Mouse (Mus musculus): ENCODE measurements around the gene Hoxb8. TPM values are rescaled to one million over a fixed set of nuclear protein-coding genes. Genes with fewer than 3 reads are reported as not detected.

Hoxb8 gene
- polyA plus RNA-seq, 1 experiment from 2014 or later: not detected

DNA sequence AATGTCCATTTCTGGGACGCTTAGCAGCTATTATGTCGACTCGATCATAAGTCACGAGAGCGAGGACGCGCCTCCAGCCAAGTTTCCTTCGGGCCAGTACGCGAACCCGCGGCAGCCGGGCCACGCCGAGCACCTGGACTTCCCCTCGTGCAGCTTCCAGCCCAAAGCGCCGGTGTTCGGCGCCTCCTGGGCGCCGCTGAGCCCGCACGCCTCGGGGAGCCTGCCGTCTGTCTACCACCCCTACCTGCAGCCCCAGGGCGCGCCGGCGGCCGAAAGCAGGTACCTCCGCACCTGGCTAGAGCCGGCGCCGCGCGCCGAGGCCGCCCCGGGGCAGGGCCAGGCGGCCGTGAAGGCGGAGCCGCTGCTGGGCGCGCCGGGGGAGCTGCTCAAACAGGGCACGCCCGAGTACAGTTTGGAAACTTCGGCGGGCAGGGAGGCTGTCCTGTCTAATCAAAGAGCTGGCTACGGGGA is 10.1 kb upstream of the Hoxb8 start:
- Histone ChIP-seq H3K4me3 (no peak overlapping the region), H3K27ac (no peak overlapping the region), H3K27me3 (replicated peaks) (peaks cover 98% of the 10 kb centered on the region), H3K4me1 (peaks cover 4% of the 10 kb centered on the region; the same call in 1 of the 2 replicates), H3K9ac (no peak overlapping the region), H3K4me2 (no peak overlapping the region; the same call in 1 of the 2 replicates), H3K36me3 (replicated peaks) (no peaks in the 10 kb centered on the region), H3K9me3 (no peaks in the 10 kb centered on the region)
- WGBS: under 1% methylated on average over 52 of the region's 52 CpGs
- no peak for ATAC-seq (replicated peaks)

DNA sequence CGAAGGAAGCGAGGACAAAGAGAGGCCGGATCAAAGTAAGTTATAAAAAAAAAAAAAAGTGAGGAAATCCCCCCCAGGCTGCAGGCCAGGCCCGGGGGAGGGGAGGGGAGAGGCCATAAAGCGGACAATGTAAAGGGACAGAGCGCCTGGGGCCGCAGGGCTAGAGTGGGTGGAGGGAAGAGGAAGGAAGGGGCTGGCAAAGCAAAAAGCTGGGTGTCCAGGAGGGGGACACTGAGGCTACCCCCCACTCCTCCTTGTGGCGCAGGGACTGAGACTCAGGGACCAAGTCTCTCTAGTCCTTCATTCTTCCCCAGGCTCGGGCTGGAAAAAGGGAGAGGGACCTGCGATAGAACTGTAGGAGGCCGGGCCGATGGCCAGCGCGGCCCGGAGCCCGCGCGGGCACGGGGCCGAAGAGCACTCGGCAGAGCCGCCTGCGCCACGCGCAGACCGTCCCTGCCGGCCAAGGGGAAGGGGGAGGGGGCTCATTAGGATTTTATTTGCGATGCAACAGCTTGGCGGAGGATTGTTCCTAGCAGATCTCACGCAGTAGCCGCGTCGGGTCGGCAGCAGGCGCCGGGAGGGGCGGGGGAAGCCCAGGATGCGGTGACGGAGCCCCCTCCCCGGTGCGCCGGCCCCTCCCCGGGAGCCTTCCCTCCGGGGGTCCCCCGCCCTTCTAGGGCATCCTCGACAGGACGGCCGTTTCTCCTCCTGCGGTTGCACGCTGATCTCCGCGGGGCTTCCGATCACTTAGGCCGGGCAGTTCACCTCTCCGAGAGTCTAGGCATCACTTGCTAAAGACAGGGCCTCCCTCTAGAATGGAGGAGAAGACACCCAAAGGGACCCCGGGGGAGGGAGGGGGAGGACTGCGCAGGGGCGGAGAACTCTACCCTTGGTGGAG is 9.4 kb upstream of the Hoxb8 start:
- Histone ChIP-seq H3K4me3 (no peak overlapping the region), H3K27ac (no peak overlapping the region), H3K4me2 (peak overlapping the region; percentile 24), H3K9ac (no peak overlapping the region), H3K36me3 (replicated peaks) (no peaks in the 10 kb centered on the region), H3K27me3 (replicated peaks) (peaks cover 98% of the 10 kb centered on the region), H3K9me3 (no peaks in the 10 kb centered on the region), H3K4me1 (peaks cover 4% of the 10 kb centered on the region; the same call in 1 of the 2 replicates)
- ATAC-seq (replicated peaks): no peak
- under 1% methylated on average over 58 of the region's 58 CpGs for WGBS

DNA sequence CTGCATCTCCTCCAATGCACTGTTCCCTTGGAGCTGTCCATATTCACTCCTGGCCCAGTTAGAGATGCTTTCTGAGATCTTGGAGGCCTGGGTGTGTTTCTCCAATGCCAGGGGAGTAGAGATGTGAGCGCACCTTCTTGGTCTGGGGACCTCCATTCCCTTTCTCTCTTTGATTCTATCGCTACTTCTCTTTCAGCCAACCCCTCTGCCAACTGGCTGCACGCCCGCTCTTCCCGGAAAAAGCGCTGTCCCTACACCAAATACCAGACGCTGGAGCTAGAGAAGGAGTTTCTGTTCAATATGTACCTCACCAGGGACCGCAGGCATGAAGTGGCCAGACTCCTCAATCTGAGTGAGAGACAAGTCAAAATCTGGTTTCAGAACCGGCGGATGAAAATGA is 7.3 kb upstream of the Hoxb8 start:
- H3K36me3 ChIP-seq (replicated peaks): no peaks in the 10 kb centered on the region
- no peak overlapping the region for H3K4me3 ChIP-seq
- no peak for ATAC-seq (replicated peaks)
- no peaks in the 10 kb centered on the region for H3K9me3 ChIP-seq
- peaks cover 100% of the 10 kb centered on the region for H3K27me3 ChIP-seq (replicated peaks)
- no peak overlapping the region for H3K9ac ChIP-seq
- H3K27ac ChIP-seq: no peak overlapping the region
- H3K4me1 ChIP-seq: peaks cover 4% of the 10 kb centered on the region; the same call in 1 of the 2 replicates
- no peak overlapping the region for H3K4me2 ChIP-seq
- 5% methylated on average over 10 of the region's 10 CpGs for WGBS

DNA sequence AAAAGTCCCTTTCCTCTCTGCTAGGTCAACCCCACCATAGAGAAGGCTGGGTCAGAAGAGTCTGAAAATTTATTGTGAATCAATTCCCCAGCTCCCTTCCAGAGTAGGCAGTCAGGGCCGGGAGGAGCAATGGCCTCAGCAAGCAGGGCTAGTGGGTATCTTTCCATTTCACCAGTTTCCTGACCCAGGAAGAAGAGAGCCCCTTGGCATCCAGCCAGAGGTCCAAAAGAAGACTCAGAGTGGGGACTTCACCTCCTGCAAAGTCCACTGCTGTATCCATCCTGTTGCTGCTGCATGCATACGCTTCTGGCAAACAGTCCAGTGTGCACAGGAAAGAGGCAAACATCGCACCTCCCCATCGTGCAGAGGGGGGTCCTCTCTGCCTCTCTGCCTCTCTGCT is 5.8 kb upstream of the Hoxb8 start:
- Histone ChIP-seq H3K4me3 (no peak overlapping the region), H3K9ac (no peak overlapping the region), H3K4me1 (peaks cover 4% of the 10 kb centered on the region; the same call in 1 of the 2 replicates), H3K27ac (no peak overlapping the region), H3K9me3 (no peaks in the 10 kb centered on the region), H3K36me3 (replicated peaks) (no peaks in the 10 kb centered on the region), H3K4me2 (no peak overlapping the region), H3K27me3 (replicated peaks) (peaks cover 100% of the 10 kb centered on the region)
- WGBS: 5% methylated on average over 4 of the region's 4 CpGs
- ATAC-seq (replicated peaks): no peak

DNA sequence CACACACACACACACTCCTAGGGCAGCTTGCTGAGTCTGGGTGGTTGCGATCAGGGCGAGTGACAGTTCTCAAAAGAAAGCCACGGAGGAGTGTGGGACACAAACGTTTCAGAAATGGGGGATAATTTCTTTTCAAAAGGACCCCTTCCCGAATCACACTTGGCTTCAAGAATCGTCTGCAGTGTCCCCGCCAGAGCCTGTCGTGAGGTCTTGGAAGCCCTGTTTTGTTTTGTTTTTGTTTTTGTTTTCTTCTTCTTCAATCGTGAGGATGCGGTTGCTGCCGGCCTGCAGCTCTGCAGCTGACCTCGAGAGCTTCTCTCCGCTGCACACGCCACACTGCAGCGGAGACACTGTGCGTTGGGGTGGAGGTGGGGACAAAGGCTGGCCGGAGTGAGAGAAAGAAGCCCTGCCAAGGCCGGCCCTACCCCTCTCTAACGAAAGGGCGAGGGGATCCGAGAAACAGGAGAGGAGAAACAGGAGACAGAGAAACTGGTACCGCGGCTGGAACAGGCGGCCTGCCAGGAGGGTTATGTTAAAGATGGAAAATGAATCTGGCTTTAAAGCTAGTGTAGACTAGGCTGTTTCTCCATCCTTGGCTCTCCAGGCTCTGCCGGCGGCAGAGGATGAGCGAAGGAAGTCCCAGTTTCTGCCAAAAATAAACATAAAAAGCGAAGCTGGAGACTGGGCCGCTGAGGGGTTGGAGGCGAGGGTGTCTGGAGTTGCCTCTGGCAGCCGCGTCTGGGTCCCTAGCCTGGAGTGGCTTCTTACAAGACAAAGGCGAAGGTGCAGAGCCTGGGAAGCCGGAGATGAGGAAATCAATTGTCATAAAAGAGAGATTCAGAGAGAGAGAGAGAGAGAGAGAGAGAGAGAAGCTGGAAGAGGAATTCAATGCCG is 4.3 kb upstream of the Hoxb8 start:
- no peak overlapping the region for H3K27ac ChIP-seq
- no peak for ATAC-seq (replicated peaks)
- no peaks in the 10 kb centered on the region for H3K36me3 ChIP-seq (replicated peaks)
- peaks cover 98% of the 10 kb centered on the region for H3K27me3 ChIP-seq (replicated peaks)
- no peaks in the 10 kb centered on the region for H3K9me3 ChIP-seq
- peaks cover 1% of the 10 kb centered on the region; the same call in 1 of the 2 replicates for H3K4me1 ChIP-seq
- H3K4me3 ChIP-seq: no peak overlapping the region
- H3K9ac ChIP-seq: no peak overlapping the region
- no peak overlapping the region for H3K4me2 ChIP-seq
- 2% methylated on average over 35 of the region's 35 CpGs for WGBS

DNA sequence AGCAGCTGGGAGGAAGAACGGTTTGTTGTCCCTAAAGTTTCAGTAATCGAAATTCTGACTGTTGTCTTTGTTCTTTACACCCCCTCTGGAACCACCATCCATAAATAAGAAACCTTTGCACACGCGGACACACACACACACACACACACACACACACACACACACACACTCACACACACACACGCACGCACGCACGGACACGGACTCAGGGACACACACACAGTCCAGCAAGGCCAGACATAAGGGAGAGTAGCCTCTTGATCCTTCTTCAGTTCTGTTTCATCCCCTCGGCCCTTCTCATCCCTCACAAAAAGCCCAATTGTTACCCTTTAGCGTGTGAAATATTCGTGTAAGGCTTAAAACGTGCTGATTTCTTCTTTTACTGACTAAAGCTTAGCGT is 3.4 kb upstream of the Hoxb8 start:
- ATAC-seq (replicated peaks): no peak
- 22% methylated on average over 14 of the region's 14 CpGs for WGBS
- no peak overlapping the region for H3K4me2 ChIP-seq

DNA sequence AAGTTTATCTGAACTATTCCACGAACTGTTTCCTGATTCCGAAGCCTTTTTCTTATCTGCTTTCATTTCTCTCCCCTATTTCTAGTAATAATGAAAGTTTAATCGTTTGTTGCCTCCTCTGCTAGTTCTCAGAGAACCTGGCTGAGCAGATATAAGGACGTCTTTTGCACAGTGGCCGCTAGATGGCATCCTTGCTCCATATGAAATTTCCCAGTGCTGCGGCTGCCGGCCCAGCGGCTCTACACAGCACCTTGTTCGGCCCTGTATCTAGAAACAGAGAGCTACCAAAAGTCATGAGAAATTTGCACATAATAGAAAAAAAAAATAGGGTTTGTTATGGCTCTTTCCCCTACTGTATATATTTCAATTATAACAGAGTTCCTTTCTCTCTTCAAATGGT is 2.9 kb upstream of the Hoxb8 start:
- Histone ChIP-seq H3K27ac (no peak overlapping the region), H3K27me3 (replicated peaks) (peaks cover 96% of the 10 kb centered on the region), H3K36me3 (replicated peaks) (no peaks in the 10 kb centered on the region), H3K9ac (no peak overlapping the region), H3K4me2 (no peak overlapping the region), H3K9me3 (no peaks in the 10 kb centered on the region), H3K4me3 (no peak overlapping the region), H3K4me1 (no peaks in the 10 kb centered on the region)
- peak; percentile 62; the same call in 1 of the 2 replicates for ATAC-seq (replicated peaks)
- WGBS: under 1% methylated on average over 9 of the region's 9 CpGs

More for the DNA sequence above, 3.4 kb upstream of the Hoxb8 start:
- no peaks in the 10 kb centered on the region for H3K36me3 ChIP-seq (replicated peaks)
- H3K9me3 ChIP-seq: no peaks in the 10 kb centered on the region
- H3K4me1 ChIP-seq: no peaks in the 10 kb centered on the region
- H3K9ac ChIP-seq: no peak overlapping the region
- H3K4me3 ChIP-seq: no peak overlapping the region
- H3K27me3 ChIP-seq (replicated peaks): peaks cover 96% of the 10 kb centered on the region
- H3K27ac ChIP-seq: no peak overlapping the region

DNA sequence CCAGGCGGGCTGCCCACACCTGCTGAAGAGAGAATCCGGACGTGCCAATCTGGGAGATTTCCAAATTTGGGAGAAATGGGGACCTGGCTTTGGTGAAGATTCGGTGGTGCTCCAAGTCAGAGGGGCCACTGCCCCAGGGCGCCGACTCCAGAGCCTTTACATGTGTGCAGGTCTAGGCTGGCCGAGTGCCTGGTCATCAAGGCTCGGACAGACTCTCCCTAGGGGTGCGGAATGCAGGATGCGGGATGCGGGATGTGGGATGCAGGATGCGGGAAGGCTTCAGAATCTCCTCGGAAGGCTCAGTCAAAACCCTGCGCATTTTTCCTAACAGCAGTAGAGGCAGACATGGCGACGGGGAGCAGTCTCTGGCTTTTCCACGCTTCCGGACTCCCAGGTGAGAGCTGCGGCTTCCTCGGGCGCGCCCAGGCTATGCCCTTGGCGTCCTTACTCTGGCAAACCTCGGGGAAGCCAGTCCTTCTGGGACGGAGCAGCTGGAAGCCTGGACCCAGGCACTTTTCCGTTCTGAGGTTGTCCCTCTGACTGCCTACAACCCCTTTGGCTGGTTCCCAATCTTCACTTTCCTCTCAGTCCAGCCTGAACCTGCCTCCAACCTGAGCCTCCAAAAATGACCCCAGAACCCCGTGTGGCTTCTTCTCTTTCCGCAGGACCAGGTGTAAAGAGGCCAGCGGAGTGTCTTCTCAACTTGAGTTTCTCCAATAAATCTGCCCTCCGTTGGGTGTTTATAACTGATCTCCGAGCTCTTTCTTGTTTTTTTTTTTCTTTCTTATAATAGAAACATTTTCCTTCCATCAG is 2.1 kb upstream of the Hoxb8 start:
- no peak for ATAC-seq (replicated peaks)
- Histone ChIP-seq H3K36me3 (replicated peaks) (no peaks in the 10 kb centered on the region), H3K9me3 (no peaks in the 10 kb centered on the region), H3K4me2 (no peak overlapping the region), H3K27ac (no peak overlapping the region), H3K27me3 (replicated peaks) (peaks cover 96% of the 10 kb centered on the region), H3K4me1 (peaks cover 6% of the 10 kb centered on the region; the same call in 1 of the 2 replicates), H3K4me3 (no peak overlapping the region), H3K9ac (no peak overlapping the region)
- WGBS: 2% methylated on average over 31 of the region's 31 CpGs

DNA sequence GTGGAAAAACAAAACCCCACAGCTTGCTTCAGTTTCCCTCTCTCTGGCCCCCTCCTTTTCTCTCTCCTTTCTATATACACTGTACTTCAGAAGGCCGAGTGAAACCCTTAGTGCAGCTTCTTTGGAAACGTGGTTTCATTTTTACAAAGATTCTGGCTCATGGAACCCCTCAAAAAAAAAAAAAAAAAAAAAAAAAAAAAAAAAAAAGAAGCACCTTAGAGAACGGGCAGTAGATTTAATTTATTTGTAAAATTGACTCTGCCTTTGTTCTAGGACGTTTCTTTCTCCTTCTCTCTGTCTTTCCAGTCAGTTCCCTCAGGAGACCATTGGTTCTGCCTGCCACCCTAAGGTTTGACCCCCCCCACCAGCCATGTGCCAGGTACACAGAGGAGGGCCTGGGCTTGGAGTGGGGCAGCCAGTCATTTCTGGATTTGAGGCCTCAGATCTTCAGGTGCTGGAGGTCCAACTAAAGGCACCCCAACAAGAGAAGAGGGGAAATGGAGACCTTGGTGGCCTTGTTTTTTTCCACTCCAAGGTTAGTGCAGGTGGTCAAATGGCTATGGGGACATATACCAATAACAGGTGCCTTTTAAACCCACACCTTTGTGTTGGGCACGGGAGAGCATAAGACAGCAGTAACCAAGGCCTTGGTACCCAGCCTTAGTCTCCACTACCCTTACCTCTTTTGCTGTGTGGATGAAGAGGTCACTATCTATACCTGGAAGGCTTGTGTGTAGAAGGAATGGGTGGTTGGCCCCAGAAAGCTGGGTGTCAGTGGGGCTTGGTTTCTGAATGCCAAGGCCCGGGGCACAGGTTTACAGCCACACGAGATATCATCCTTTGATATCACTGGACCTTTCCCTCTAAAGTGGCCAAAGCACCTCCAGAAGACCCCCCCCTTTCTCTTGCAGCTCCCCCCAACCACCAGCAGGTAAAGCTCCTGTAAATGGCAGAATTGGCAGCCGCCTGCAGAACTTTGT is 1.0 kb upstream of the Hoxb8 start:
- H3K27ac ChIP-seq: no peak overlapping the region
- no peak overlapping the region for H3K4me3 ChIP-seq
- no peak overlapping the region for H3K9ac ChIP-seq

DNA sequence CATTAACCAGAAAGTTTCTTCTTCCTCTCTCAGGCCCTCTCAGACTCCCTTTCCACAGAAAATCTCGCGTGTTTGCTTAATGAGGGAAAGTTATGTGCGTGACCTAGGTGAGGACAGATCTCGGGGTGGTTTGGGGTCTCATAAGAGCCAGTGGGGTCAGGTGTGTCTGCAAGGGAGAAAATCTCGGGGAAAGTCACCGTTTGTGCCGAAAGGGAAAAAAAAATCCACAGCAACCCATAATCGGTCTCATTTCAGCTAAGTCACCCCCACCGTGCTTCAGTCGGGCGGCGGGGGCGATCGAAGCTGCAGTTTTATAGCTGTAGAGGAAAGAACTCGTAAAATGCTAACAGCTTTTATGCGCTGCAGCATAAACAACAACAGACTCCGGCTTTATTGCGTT is 309 bp upstream of the Hoxb8 start:
- Histone ChIP-seq H3K36me3 (replicated peaks) (no peaks in the 10 kb centered on the region), H3K4me2 (no peak overlapping the region), H3K9me3 (no peaks in the 10 kb centered on the region), H3K4me3 (no peak overlapping the region), H3K9ac (no peak overlapping the region), H3K27ac (no peak overlapping the region), H3K27me3 (replicated peaks) (peaks cover 94% of the 10 kb centered on the region), H3K4me1 (peaks cover 6% of the 10 kb centered on the region; the same call in 1 of the 2 replicates)
- 5% methylated on average over 18 of the region's 18 CpGs for WGBS
- no peak for ATAC-seq (replicated peaks)

More for the DNA sequence above, 1.0 kb upstream of the Hoxb8 start:
- no peaks in the 10 kb centered on the region for H3K9me3 ChIP-seq
- peaks cover 6% of the 10 kb centered on the region; the same call in 1 of the 2 replicates for H3K4me1 ChIP-seq
- no peaks in the 10 kb centered on the region for H3K36me3 ChIP-seq (replicated peaks)
- 7% methylated on average over 8 of the region's 8 CpGs for WGBS
- no peak for ATAC-seq (replicated peaks)
- peaks cover 94% of the 10 kb centered on the region for H3K27me3 ChIP-seq (replicated peaks)
- H3K4me2 ChIP-seq: no peak overlapping the region

All from midbrain, embryonic 15.5 days (tissue).